Mouse (Mus musculus) olfactory bulb, adult 2 months (tissue): ENCODE measurements around the gene Camta1. TPM values are rescaled to one million over a fixed set of nuclear protein-coding genes. Genes with fewer than 3 reads are reported as not detected.

Experiments
- H3K27ac ChIP-seq: fragments of 200-500 bp; 2 replicates; pipeline ENCODE4 v1.5.1; 2012; ENCODE audit warnings: low read depth, low read length; ENCODE audit not compliant: insufficient read depth
- H3K4me1 ChIP-seq: fragments of 200-500 bp; 2 replicates; pipeline ENCODE4 v1.6.1; 2012; ENCODE audit warnings: low read length; ENCODE audit not compliant: control insufficient read depth, insufficient read depth
- H3K4me3 ChIP-seq: fragments of 200-500 bp; 2 replicates; pipeline ENCODE4 v1.5.1; 2012; ENCODE audit warnings: mild to moderate bottlenecking, low read depth, low read length, moderate library complexity; ENCODE audit not compliant: insufficient read depth
- CTCF ChIP-seq: fragments of 200-500 bp; IDR thresholded peaks from 2 replicates; pipeline ENCODE4 v1.5.1; 2012; ENCODE audit warnings: low read depth, mild to moderate bottlenecking, low read length, moderate library complexity; ENCODE audit not compliant: insufficient read depth
- POLR2A ChIP-seq: fragments of 200-500 bp; IDR thresholded peaks from 2 replicates; pipeline ENCODE4 v1.6.1; 2012; ENCODE audit warnings: mild to moderate bottlenecking, low read depth, low read length, moderate library complexity; ENCODE audit not compliant: insufficient read depth
- WGBS: fragments of 180-500 bp; shearing (Covaris S2); methylation state at CpG from one replicate; pipeline ENCODE4 v1.1.7; 2018; 5-methylcytosine and 5-hydroxymethylcytosine counted together
- polyA plus RNA-seq: library from polyadenylated mRNA; stranded (reverse); fragments of >200 nt; gene quantifications from 2 replicates; pipeline ENCODE4 v1.2.4, GENCODE M21; 2012; ENCODE audit warnings: low replicate concordance; ENCODE audit not compliant: missing spikeins, insufficient read depth, insufficient read length

The Camta1 gene
- polyA plus RNA-seq, 1 experiment, result 363 TPM

GRCm38 (mm10) chr4:151108834-151109241 lies 752.8 kb downstream of the Camta1 start:
- H3K27ac ChIP-seq, result peak overlapping the region; percentile 52
- H3K4me1 ChIP-seq, result peaks cover 11% of the 10 kb centered on the region
- TF ChIP-seq CTCF (no peak), POLR2A (no peak)
- WGBS, result 2% methylated on average over 16 of the region's 20 CpGs
- peak overlapping the region; percentile 95 for H3K4me3 ChIP-seq

GRCm38 (mm10) chr4:151108028-151108771 lies 753.5 kb downstream of the Camta1 start:
- H3K4me3 ChIP-seq, result peak overlapping the region; percentile 95
- peaks cover 13% of the 10 kb centered on the region for H3K4me1 ChIP-seq
- WGBS, result under 1% methylated on average over 101 of the region's 101 CpGs
- H3K27ac ChIP-seq, result peak overlapping the region; percentile 92
- TF ChIP-seq CTCF (no peak), POLR2A (peak; percentile 46; the same call in 1 of the 2 replicates)

- 2% methylated on average over 60 of the region's 60 CpGs for WGBS
- no peak for TF ChIP-seq POLR2A
- no peak for TF ChIP-seq CTCF
Observed at GRCm38 (mm10) chr4:151107131-151108001, 754.3 kb downstream of the Camta1 start.

GRCm38 (mm10) chr4:151106468-151106867 lies 755.2 kb downstream of the Camta1 start:
- no peak for TF ChIP-seq CTCF
- TF ChIP-seq POLR2A, result no peak
- 0 out of 2 replicates have a peak overlapping the region, but pooled peaks have one; percentile 40 for H3K27ac ChIP-seq
- H3K4me3 ChIP-seq, result peak overlapping the region; percentile 38
- 10% methylated on average over 10 of the region's 10 CpGs for WGBS
- H3K4me1 ChIP-seq, result peaks cover 26% of the 10 kb centered on the region

More at GRCm38 (mm10) chr4:151107131-151108001, 754.3 kb downstream of the Camta1 start:
- peak overlapping the region; percentile 95 for H3K4me3 ChIP-seq
- peak overlapping the region; percentile 92 for H3K27ac ChIP-seq
- H3K4me1 ChIP-seq, result peaks cover 19% of the 10 kb centered on the region

- no peak overlapping the region for H3K27ac ChIP-seq
- H3K4me3 ChIP-seq, result peak overlapping the region; percentile 38; the same call in 1 of the 2 replicates
- WGBS, result 14% methylated on average over 6 of the region's 6 CpGs
- H3K4me1 ChIP-seq, result peaks cover 26% of the 10 kb centered on the region
- TF ChIP-seq POLR2A (no peak), CTCF (no peak)
Observed at GRCm38 (mm10) chr4:151105886-151106285, 755.8 kb downstream of the Camta1 start.

GRCm38 (mm10) chr4:151104147-151104546 lies 757.5 kb downstream of the Camta1 start:
- 51% methylated on average over 10 of the region's 10 CpGs for WGBS
- Histone ChIP-seq H3K4me1 (peaks cover 31% of the 10 kb centered on the region), H3K4me3 (0 out of 2 replicates have a peak overlapping the region, but pooled peaks have one; percentile 14), H3K27ac (peak overlapping the region; percentile 41; the same call in 1 of the 2 replicates)
- TF ChIP-seq CTCF (no peak), POLR2A (no peak)

GRCm38 (mm10) chr4:151103646-151104045 lies 758.0 kb downstream of the Camta1 start:
- H3K27ac ChIP-seq, result no peak overlapping the region
- TF ChIP-seq CTCF (no peak), POLR2A (no peak)
- H3K4me1 ChIP-seq, result peaks cover 28% of the 10 kb centered on the region
- no peak overlapping the region for H3K4me3 ChIP-seq
- WGBS, result 36% methylated on average over 11 of the region's 11 CpGs

GRCm38 (mm10) chr4:151097104-151097438 lies 764.6 kb downstream of the Camta1 start:
- Histone ChIP-seq H3K27ac (peak overlapping the region; percentile 4; the same call in 1 of the 2 replicates), H3K4me3 (no peak overlapping the region), H3K4me1 (peaks cover 40% of the 10 kb centered on the region)
- 33% methylated on average over 11 of the region's 11 CpGs for WGBS
- TF ChIP-seq CTCF, result no peak
- no peak for TF ChIP-seq POLR2A
